Mouse (Mus musculus) intestine, embryonic 14.5 days (tissue): ENCODE measurements around the gene Ppl. TPM values are rescaled to one million over a fixed set of nuclear protein-coding genes. Genes with fewer than 3 reads are reported as not detected.
A peak's percentile ranks its signal among the peaks of the same experiment; 100 is the strongest.

ENCODE experiments used
- ATAC-seq: fragments of 200-750 bp; cut with Nextera tagmentation; replicated peaks from 2 replicates; pipeline ENCODE4 v1.8.0; 2017; ENCODE audit warnings: low read depth, moderate number of reproducible peaks, moderate TSS enrichment, moderate library complexity; ENCODE audit not compliant: low FRiP score, low TSS enrichment
- DNase-seq: peaks from one replicate; pipeline ENCODE4 v3.0.0-alpha.2; 2018; ENCODE audit warnings: low spot score
- H3K27ac ChIP-seq: fragments of 300-500 bp; sonication (generic); 2 replicates; pipeline ENCODE4 v1.5.1; 2014; ENCODE audit warnings: low read depth, mild to moderate bottlenecking, control low read depth
- H3K27me3 ChIP-seq: fragments of 300-500 bp; sonication (generic); replicated peaks from 2 replicates; pipeline ENCODE4 v1.6.1; 2014; ENCODE audit warnings: low read length, control low read depth; ENCODE audit not compliant: control insufficient read depth, insufficient read depth
- H3K36me3 ChIP-seq: fragments of 300-500 bp; sonication (generic); 2 replicates; pipeline ENCODE4 v1.6.1; 2014; ENCODE audit warnings: low read length, control low read depth; ENCODE audit not compliant: control insufficient read depth, insufficient read depth
- H3K4me1 ChIP-seq: fragments of 300-500 bp; sonication (generic); replicated peaks from 2 replicates; pipeline ENCODE4 v1.6.1; 2014; ENCODE audit warnings: low read length, control low read depth, mixed read lengths; ENCODE audit not compliant: control insufficient read depth, insufficient read depth
- H3K4me2 ChIP-seq: fragments of 300-500 bp; sonication (generic); 2 replicates; pipeline ENCODE4 v1.6.1; 2014; ENCODE audit warnings: low read length
- H3K4me3 ChIP-seq: fragments of 300-500 bp; sonication (generic); 2 replicates; pipeline ENCODE4 v1.5.1; 2014; ENCODE audit warnings: low read depth, low read length, control low read depth, mixed read lengths
- H3K9ac ChIP-seq: fragments of 300-500 bp; sonication (generic); 2 replicates; pipeline ENCODE4 v1.6.1; 2014; ENCODE audit warnings: mild to moderate bottlenecking, low read length
- H3K9me3 ChIP-seq: fragments of 300-500 bp; sonication (generic); 2 replicates; pipeline ENCODE4 v1.6.1; 2016; ENCODE audit warnings: low read length, control low read depth; ENCODE audit not compliant: control insufficient read depth
- whole genome bisulfite sequencing: fragments of 180-500 bp; shearing (Covaris S2); extraction: QIAGEN DNeasy Blood & Tissue Kit; methylation state at CpG from one replicate; pipeline ENCODE4 v1.1.7; 2014; 5-methylcytosine and 5-hydroxymethylcytosine counted together
- polyA plus RNA-seq: library from polyadenylated mRNA; unstranded; fragments of >200 nt; fragmentation: Nextera tagmentation; extraction: Ambion mirVana; gene quantifications from 2 replicates; pipeline ENCODE4 v1.2.1, GENCODE M21; 2014

Ppl gene
- 5.4 and 5.8 TPM in 2 replicates for polyA plus RNA-seq

- Histone ChIP-seq H3K27ac (no peak within 1 kb of the TSS), H3K4me2 (peak within 1 kb of the TSS; percentile 48), H3K9me3 (no peaks in the 10 kb centered on the region), H3K27me3 (peaks cover 49% of the 10 kb centered on the region), H3K36me3 (no peaks in the 10 kb centered on the region), H3K9ac (peak within 1 kb of the TSS; percentile 17; the same call in 1 of the 2 replicates), H3K4me3 (peak within 1 kb of the TSS; percentile 43), H3K4me1 (peaks cover 6% of the 10 kb centered on the region; the same call in 1 of the 2 replicates)
- WGBS = 2% methylated on average over 39 of the region's 39 CpGs
- ATAC-seq (peak; percentile 81), DNase-seq (peak; percentile 73)
These were observed at the start of gene Ppl for GRCm38 (mm10) chr16:5132401-5132801. Ppl (minus strand) TSS chr16:5132421.

GRCm38 (mm10) chr16:5172636-5173035 lies 40.4 kb upstream of the Ppl start:
- Histone ChIP-seq H3K4me3 (no peak overlapping the region), H3K9ac (no peak overlapping the region), H3K9me3 (no peaks in the 10 kb centered on the region), H3K4me2 (no peak overlapping the region), H3K4me1 (no peaks in the 10 kb centered on the region), H3K36me3 (no peaks in the 10 kb centered on the region), H3K27ac (no peak overlapping the region), H3K27me3 (no peaks in the 10 kb centered on the region)
- ATAC-seq = no peak
- WGBS = 90% methylated on average over 6 of the region's 6 CpGs
- DNase-seq = no peak

- no peak for DNase-seq
- Histone ChIP-seq H3K4me3 (no peak overlapping the region), H3K4me1 (no peaks in the 10 kb centered on the region), H3K27me3 (no peaks in the 10 kb centered on the region), H3K9ac (no peak overlapping the region), H3K4me2 (no peak overlapping the region), H3K27ac (no peak overlapping the region), H3K9me3 (no peaks in the 10 kb centered on the region), H3K36me3 (no peaks in the 10 kb centered on the region)
- WGBS = 69% methylated on average over 5 of the region's 5 CpGs
- no peak for ATAC-seq
These were observed 36.6 kb upstream of the Ppl start for GRCm38 (mm10) chr16:5168829-5169228.

GRCm38 (mm10) chr16:5168038-5168437 lies 35.8 kb upstream of the Ppl start:
- ATAC-seq = no peak
- H3K4me1 ChIP-seq = no peaks in the 10 kb centered on the region
- H3K27ac ChIP-seq = no peak overlapping the region
- no peaks in the 10 kb centered on the region for H3K27me3 ChIP-seq
- WGBS = 84% methylated on average over 2 of the region's 2 CpGs
- no peak for DNase-seq
- no peak overlapping the region for H3K9ac ChIP-seq
- no peak overlapping the region for H3K4me3 ChIP-seq
- no peak overlapping the region for H3K4me2 ChIP-seq
- H3K9me3 ChIP-seq = no peaks in the 10 kb centered on the region
- no peaks in the 10 kb centered on the region for H3K36me3 ChIP-seq

GRCm38 (mm10) chr16:5164327-5164726 lies 32.1 kb upstream of the Ppl start:
- ATAC-seq = no peak
- H3K4me1 ChIP-seq = no peaks in the 10 kb centered on the region
- DNase-seq = no peak
- H3K9me3 ChIP-seq = no peaks in the 10 kb centered on the region
- no peaks in the 10 kb centered on the region for H3K36me3 ChIP-seq
- WGBS = 85% methylated on average over 6 of the region's 6 CpGs
- no peak overlapping the region for H3K4me2 ChIP-seq
- no peak overlapping the region for H3K4me3 ChIP-seq
- H3K27ac ChIP-seq = no peak overlapping the region
- no peaks in the 10 kb centered on the region for H3K27me3 ChIP-seq
- no peak overlapping the region for H3K9ac ChIP-seq

- Histone ChIP-seq H3K9ac (no peak overlapping the region), H3K27ac (no peak overlapping the region), H3K27me3 (no peaks in the 10 kb centered on the region), H3K4me1 (no peaks in the 10 kb centered on the region), H3K36me3 (no peaks in the 10 kb centered on the region), H3K4me3 (no peak overlapping the region), H3K4me2 (no peak overlapping the region), H3K9me3 (no peaks in the 10 kb centered on the region)
- ATAC-seq (no peak), DNase-seq (no peak)
- WGBS = 75% methylated on average over 8 of the region's 8 CpGs
These were observed 27.0 kb upstream of the Ppl start for GRCm38 (mm10) chr16:5159248-5159647.

GRCm38 (mm10) chr16:5157113-5157512 lies 24.9 kb upstream of the Ppl start:
- H3K27ac ChIP-seq = no peak overlapping the region
- no peaks in the 10 kb centered on the region for H3K9me3 ChIP-seq
- H3K4me2 ChIP-seq = no peak overlapping the region
- no peak overlapping the region for H3K9ac ChIP-seq
- H3K36me3 ChIP-seq = no peaks in the 10 kb centered on the region
- no peaks in the 10 kb centered on the region for H3K27me3 ChIP-seq
- 68% methylated on average over 3 of the region's 3 CpGs for WGBS
- no peak for DNase-seq
- no peaks in the 10 kb centered on the region for H3K4me1 ChIP-seq
- no peak overlapping the region for H3K4me3 ChIP-seq
- ATAC-seq = no peak

GRCm38 (mm10) chr16:5156495-5156894 lies 24.3 kb upstream of the Ppl start:
- no peaks in the 10 kb centered on the region for H3K36me3 ChIP-seq
- DNase-seq = no peak
- ATAC-seq = no peak
- no peaks in the 10 kb centered on the region for H3K4me1 ChIP-seq
- H3K27ac ChIP-seq = no peak overlapping the region
- no peaks in the 10 kb centered on the region for H3K9me3 ChIP-seq
- 68% methylated on average over 2 of the region's 2 CpGs for WGBS
- no peak overlapping the region for H3K4me3 ChIP-seq
- H3K4me2 ChIP-seq = no peak overlapping the region
- H3K27me3 ChIP-seq = no peaks in the 10 kb centered on the region
- H3K9ac ChIP-seq = no peak overlapping the region

GRCm38 (mm10) chr16:5155014-5155413 lies 22.8 kb upstream of the Ppl start:
- H3K27me3 ChIP-seq = no peaks in the 10 kb centered on the region
- ATAC-seq (no peak), DNase-seq (no peak)
- H3K27ac ChIP-seq = no peak overlapping the region
- H3K9me3 ChIP-seq = no peaks in the 10 kb centered on the region
- H3K4me3 ChIP-seq = no peak overlapping the region
- H3K4me1 ChIP-seq = no peaks in the 10 kb centered on the region
- WGBS = 68% methylated on average over 3 of the region's 3 CpGs
- H3K36me3 ChIP-seq = no peaks in the 10 kb centered on the region
- no peak overlapping the region for H3K4me2 ChIP-seq
- H3K9ac ChIP-seq = no peak overlapping the region
